Comparison of ENCODE assay signal across 16 mouse cellular contexts in genomic region chr14:8029752-8030151, GRCm38 (mm10). TPM values are rescaled to one million over a fixed set of nuclear protein-coding genes. Genes with fewer than 3 reads are reported as not detected.
"Had no signal": no experiment of that assay in that cellular context is flagged by ENCODE, and none has a peak within 500 bp of the region (broad histone marks: within the 10 kb centered on the region; RNA-seq: fewer than 3 reads in every experiment).

No protein-coding gene starts in this region.

- H3K4me1 ChIP-seq: limb, embryonic 10.5 days; liver, embryonic 13.5 days; lung, embryonic 15.5 days; midbrain, embryonic 15.5 days; neural tube, embryonic 12.5 days had no signal

- ATAC-seq: liver, postnatal 0 days; midbrain, embryonic 15.5 days had no signal

- H3K9ac ChIP-seq: kidney, embryonic 15.5 days; liver, embryonic 13.5 days; liver, postnatal 0 days; lung, embryonic 15.5 days; midbrain, embryonic 15.5 days; neural tube, embryonic 12.5 days had no signal

- H3K27ac ChIP-seq: kidney, embryonic 15.5 days; limb, embryonic 10.5 days; liver, embryonic 13.5 days; lung, embryonic 15.5 days; macrophage; midbrain, embryonic 15.5 days; neural tube, embryonic 12.5 days had no signal

- H3K4me2 ChIP-seq: kidney, embryonic 15.5 days; liver, embryonic 13.5 days; lung, embryonic 15.5 days; midbrain, embryonic 11.5 days; midbrain, embryonic 15.5 days; neural tube, embryonic 12.5 days had no signal

- DNase-seq: layer of hippocampus, adult 9-11 months; liver, embryonic 13.5 days; liver, postnatal 0 days; lung, postnatal 14 days; right cerebral cortex, postnatal 4 days; spleen, adult 18-20 months; thymus, postnatal 36 days had no signal

- H3K4me3 ChIP-seq: kidney, embryonic 15.5 days; limb, embryonic 10.5 days; liver, embryonic 13.5 days; lung, embryonic 15.5 days; megakaryocyte, embryonic 14.5 days; midbrain, embryonic 15.5 days; neural tube, embryonic 12.5 days had no signal

- H3K9me3 ChIP-seq: kidney, embryonic 15.5 days; limb, embryonic 10.5 days; liver, embryonic 13.5 days; lung, embryonic 15.5 days; megakaryocyte, embryonic 14.5 days; midbrain, embryonic 15.5 days; neural tube, embryonic 12.5 days had no signal

- H3K27me3 ChIP-seq: kidney, embryonic 15.5 days; liver, embryonic 13.5 days; lung, embryonic 15.5 days; midbrain, embryonic 15.5 days; neural tube, embryonic 12.5 days had no signal

- H3K36me3 ChIP-seq: kidney, embryonic 15.5 days; limb, embryonic 10.5 days; liver, embryonic 13.5 days; lung, embryonic 15.5 days; midbrain, embryonic 15.5 days; neural tube, embryonic 12.5 days had no signal

RNA-seq across cellular contexts. Expression of gene Dnase1l3, which starts 35.4 kb away (rescaled TPM):
- total RNA-seq: left cerebral cortex, postnatal 14 days had no signal
- polyA plus RNA-seq: limb, embryonic 10.5 days had no signal
